Mouse (Mus musculus): ENCODE measurements around the gene Atp6v0b.

DNA sequence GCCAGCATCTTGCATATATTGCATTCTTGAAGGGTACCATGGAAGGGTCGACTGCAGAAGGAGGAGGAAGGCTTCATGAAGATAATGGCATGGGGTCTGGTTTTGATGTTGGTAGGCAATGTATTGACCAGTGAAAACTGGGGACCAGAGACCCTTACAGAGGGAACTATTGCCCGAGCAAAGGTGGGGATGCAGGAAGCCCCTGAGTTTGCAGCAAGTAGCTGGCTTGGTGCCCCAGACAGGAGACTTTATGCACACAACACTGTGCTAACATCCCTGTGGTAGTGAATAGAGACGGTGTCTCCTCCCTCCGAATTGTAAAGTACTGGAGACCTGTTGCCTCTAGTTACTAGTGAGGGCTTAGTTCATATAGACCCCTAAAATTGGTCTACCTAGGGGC, 49.9 kb downstream of the Atp6v0b start:
- TF ChIP-seq CTCF (IDR thresholded peaks at IDR 0.05; ENCODE audit: borderline replicate concordance, control insufficient read depth, extremely low read depth, insufficient read depth, low read length, poor library complexity) (no peak), POLR2A (IDR thresholded peaks at IDR 0.05; ENCODE audit: control insufficient read depth, extremely low read depth, insufficient read depth, low read length, poor library complexity) (no peak)
